Mouse (Mus musculus): Measurements from ENCODE around the gene Rbbp8nl.

DNA sequence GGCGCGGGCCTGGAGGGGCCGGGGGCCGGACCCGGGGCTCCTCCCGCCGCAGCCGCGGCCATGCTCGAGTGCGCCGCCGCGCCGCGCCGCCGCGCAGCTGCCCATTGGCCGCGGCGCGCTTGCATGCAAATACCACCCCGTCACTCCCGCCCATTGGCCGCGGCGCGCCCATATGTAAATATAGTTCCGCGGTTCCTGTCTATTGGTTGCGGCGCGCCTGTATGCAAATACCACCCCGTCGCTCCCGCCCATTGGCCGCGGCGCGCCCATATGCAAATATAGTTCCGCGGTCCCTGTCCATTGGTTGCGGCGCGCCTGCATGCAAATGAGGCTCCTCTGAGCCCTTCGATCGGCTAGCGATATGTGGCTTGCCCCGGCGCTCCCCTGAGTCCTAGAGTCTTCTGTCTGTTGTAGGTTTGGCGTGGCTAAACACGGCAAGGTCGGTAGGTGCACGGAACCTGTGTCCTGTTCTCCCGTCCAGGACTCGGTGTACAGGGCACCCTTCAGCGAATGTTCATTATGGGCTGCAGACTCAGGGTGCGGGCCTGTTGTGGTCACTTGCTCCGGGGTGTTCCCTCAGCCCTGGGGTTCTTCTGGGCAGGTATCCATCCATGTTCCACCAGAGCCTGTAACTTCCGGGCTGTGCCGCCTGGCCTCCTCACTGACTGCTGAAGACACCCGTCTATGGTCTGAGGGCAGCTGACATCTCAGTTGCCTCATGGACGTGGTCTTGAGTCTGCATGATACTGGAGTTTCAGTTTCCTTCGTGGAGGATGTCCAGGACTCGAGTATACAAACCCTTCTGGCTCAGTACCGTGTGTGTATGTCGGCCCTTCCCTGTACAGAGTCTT is 16.1 kb downstream of the Rbbp8nl start, which contains the start of gene Cables2:
- TF ChIP-seq GATA1 (IDR thresholded peaks at IDR 0.05; ENCODE audit: low read length) (peak; percentile 85), TAL1 (IDR thresholded peaks at IDR 0.05; ENCODE audit: low read length) (no peak)
